Mouse (Mus musculus) hindbrain, postnatal 0 days (tissue): ENCODE measurements at regions not wholly inside any gene's neighbourhood (a gene's known extent, or its start where the extent isn't known, plus 50 kb on each side); places are given as distances from the start of the nearest gene placed in this dataset.

Experiments used
- ATAC-seq: fragments of 200-750 bp; cut with Nextera tagmentation; 2 replicates; pipeline ENCODE4 v1.8.0; 2017; ENCODE audit warnings: mild to moderate bottlenecking, moderate TSS enrichment, moderate library complexity
- DNase-seq: peaks from one replicate; pipeline ENCODE4 v3.0.0-alpha.2; 2015; ENCODE audit warnings: low spot score
- H3K27ac ChIP-seq: fragments of 300-500 bp; sonication (generic); 2 replicates; pipeline ENCODE4 v1.5.1; 2014; ENCODE audit warnings: mild to moderate bottlenecking
- H3K27me3 ChIP-seq: fragments of 300-500 bp; sonication (generic); 2 replicates; pipeline ENCODE4 v1.6.1; 2014; ENCODE audit warnings: low read length, mixed read lengths; ENCODE audit not compliant: insufficient read depth
- H3K36me3 ChIP-seq: fragments of 300-500 bp; sonication (generic); 2 replicates; pipeline ENCODE4 v1.6.1; 2014; ENCODE audit warnings: low read length, mixed read lengths; ENCODE audit not compliant: insufficient read depth
- H3K4me1 ChIP-seq: fragments of 300-500 bp; sonication (generic); 2 replicates; pipeline ENCODE4 v1.6.1; 2014; ENCODE audit warnings: antibody characterized with exemption, low read length, mixed read lengths; ENCODE audit not compliant: insufficient read depth
- H3K4me2 ChIP-seq: fragments of 300-500 bp; sonication (generic); 2 replicates; pipeline ENCODE4 v1.6.1; 2014; ENCODE audit warnings: low read depth, mild to moderate bottlenecking, low read length, moderate library complexity, mixed read lengths
- H3K4me3 ChIP-seq: fragments of 300-500 bp; sonication (generic); 2 replicates; pipeline ENCODE4 v1.5.1; 2014; ENCODE audit warnings: low read length
- H3K9ac ChIP-seq: fragments of 300-500 bp; sonication (generic); replicated peaks from 2 replicates; pipeline ENCODE4 v1.6.1; 2014; ENCODE audit warnings: mild to moderate bottlenecking, low read length, moderate library complexity, mixed read lengths
- H3K9me3 ChIP-seq: fragments of 300-500 bp; sonication (generic); 2 replicates; pipeline ENCODE4 v1.6.1; 2016; ENCODE audit warnings: low read length, mixed read lengths
- CTCF ChIP-seq: IDR thresholded peaks from 2 replicates; pipeline ENCODE4 v1.5.1; 2016; ENCODE audit warnings: antibody characterized with exemption, control low read depth, low read depth
- WGBS: fragments of 180-500 bp; shearing (Covaris S2); extraction: QIAGEN DNeasy Blood & Tissue Kit; methylation state at CpG from one replicate; pipeline ENCODE4 v1.1.7; 2014; 5-methylcytosine and 5-hydroxymethylcytosine counted together

DNA sequence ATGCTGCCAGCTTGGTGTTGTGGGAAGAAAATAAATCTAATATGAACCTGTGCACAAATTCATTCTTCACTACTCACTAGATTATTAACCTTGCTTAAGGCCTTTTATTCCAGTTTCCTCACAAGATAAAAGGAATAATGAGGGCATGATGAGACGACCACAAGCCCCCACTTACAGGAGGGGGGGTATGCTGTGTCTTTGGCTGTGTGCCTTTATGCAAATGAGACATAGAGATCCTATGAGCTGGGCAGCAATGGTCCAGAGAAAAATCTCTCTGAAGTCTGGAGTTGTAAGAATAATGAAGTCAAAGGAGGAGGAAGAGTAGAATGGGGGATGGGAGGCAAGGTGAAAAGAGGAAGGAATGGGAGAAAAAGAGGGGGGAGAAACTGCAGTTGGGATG lies 392.2 kb upstream of the Plxna2 start:
- Histone ChIP-seq H3K4me1 (peaks cover 8% of the 10 kb centered on the region; the same call in 1 of the 2 replicates), H3K4me2 (no peak overlapping the region), H3K4me3 (no peak overlapping the region), H3K36me3 (no peaks in the 10 kb centered on the region), H3K27ac (peak overlapping the region; percentile 70; the same call in 1 of the 2 replicates), H3K9me3 (no peaks in the 10 kb centered on the region), H3K27me3 (no peaks in the 10 kb centered on the region), H3K9ac (no peak overlapping the region)
- 7% methylated on average over 1 of the region's 1 CpGs for WGBS
- TF ChIP-seq CTCF: no peak
- DNase-seq (no peak), ATAC-seq (no peak)

DNA sequence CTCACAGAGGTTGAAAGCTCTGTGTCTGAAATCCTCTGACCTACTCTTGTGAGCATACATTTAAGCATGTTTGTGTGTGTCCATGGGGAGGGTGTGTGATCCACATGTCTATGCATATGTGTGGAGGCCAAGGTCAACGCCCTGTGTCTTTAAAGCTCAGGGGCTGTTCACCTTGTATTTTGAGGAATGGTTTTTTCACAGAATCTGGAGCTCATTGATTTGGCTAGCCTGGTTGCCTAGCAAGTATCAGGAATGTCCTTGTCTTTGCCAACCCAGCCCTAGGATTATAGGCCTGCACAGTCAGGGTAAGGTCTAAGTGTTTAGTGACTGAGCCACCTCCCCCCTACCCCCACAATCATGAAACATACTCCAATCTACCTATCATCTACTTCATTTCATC lies 394.0 kb upstream of the Plxna2 start:
- no peaks in the 10 kb centered on the region for H3K9me3 ChIP-seq
- no peaks in the 10 kb centered on the region for H3K36me3 ChIP-seq
- peaks cover 8% of the 10 kb centered on the region; the same call in 1 of the 2 replicates for H3K4me1 ChIP-seq
- no peak for ATAC-seq
- H3K9ac ChIP-seq: no peak overlapping the region
- WGBS: 60% methylated on average over 1 of the region's 1 CpGs
- no peak overlapping the region for H3K4me2 ChIP-seq
- no peaks in the 10 kb centered on the region for H3K27me3 ChIP-seq
- no peak overlapping the region for H3K4me3 ChIP-seq
- no peak for DNase-seq
- no peak for TF ChIP-seq CTCF
- no peak overlapping the region for H3K27ac ChIP-seq

DNA sequence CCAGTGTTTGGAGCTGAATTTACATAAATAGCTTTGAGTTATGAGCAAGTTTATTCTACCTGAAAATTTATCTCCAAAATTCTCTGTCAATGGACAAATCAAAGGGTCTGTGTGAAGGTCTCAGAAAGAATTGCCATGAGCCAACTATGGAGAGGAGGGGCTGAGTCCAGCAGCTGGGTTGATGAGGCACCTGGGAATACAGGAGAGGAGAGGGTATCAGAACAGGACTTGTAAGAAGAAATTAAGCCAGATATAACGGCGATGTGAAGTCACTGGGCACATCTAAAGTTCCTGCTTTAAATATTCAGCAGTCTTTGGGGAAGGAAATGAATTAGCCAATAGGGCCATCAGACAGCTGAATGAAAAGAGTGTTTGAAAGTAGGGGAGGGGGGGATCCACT lies 394.4 kb upstream of the Plxna2 start:
- no peak for ATAC-seq
- no peak overlapping the region for H3K4me3 ChIP-seq
- H3K27me3 ChIP-seq: no peaks in the 10 kb centered on the region
- peaks cover 8% of the 10 kb centered on the region; the same call in 1 of the 2 replicates for H3K4me1 ChIP-seq
- no peak overlapping the region for H3K9ac ChIP-seq
- no peak for DNase-seq
- no peaks in the 10 kb centered on the region for H3K9me3 ChIP-seq
- WGBS: 19% methylated on average over 2 of the region's 2 CpGs
- TF ChIP-seq CTCF: no peak
- no peaks in the 10 kb centered on the region for H3K36me3 ChIP-seq
- H3K27ac ChIP-seq: peak overlapping the region; percentile 5; the same call in 1 of the 2 replicates
- no peak overlapping the region for H3K4me2 ChIP-seq

DNA sequence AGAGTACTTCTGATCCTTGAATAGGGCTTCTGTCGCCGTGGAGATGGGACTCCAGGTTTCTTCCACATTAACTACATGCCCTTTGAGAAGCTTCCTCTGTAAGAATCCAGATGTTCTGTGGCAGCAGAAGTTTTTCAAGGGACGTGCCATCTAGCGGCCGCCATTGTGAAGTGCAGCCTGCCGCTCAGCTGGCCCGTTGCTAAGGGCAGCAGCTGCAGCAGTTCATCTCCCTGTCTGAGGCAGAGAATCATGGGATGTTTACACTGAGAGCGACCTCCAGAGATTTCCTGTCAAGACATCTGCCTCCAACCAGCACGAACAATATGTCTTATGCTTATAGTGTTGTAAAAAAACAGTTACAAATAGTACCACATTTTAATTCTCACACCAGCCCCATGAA lies 395.0 kb upstream of the Plxna2 start:
- WGBS: 2% methylated on average over 9 of the region's 9 CpGs
- H3K27ac ChIP-seq: no peak overlapping the region; the same call in 1 of the 2 replicates
- H3K4me1 ChIP-seq: peaks cover 8% of the 10 kb centered on the region; the same call in 1 of the 2 replicates

DNA sequence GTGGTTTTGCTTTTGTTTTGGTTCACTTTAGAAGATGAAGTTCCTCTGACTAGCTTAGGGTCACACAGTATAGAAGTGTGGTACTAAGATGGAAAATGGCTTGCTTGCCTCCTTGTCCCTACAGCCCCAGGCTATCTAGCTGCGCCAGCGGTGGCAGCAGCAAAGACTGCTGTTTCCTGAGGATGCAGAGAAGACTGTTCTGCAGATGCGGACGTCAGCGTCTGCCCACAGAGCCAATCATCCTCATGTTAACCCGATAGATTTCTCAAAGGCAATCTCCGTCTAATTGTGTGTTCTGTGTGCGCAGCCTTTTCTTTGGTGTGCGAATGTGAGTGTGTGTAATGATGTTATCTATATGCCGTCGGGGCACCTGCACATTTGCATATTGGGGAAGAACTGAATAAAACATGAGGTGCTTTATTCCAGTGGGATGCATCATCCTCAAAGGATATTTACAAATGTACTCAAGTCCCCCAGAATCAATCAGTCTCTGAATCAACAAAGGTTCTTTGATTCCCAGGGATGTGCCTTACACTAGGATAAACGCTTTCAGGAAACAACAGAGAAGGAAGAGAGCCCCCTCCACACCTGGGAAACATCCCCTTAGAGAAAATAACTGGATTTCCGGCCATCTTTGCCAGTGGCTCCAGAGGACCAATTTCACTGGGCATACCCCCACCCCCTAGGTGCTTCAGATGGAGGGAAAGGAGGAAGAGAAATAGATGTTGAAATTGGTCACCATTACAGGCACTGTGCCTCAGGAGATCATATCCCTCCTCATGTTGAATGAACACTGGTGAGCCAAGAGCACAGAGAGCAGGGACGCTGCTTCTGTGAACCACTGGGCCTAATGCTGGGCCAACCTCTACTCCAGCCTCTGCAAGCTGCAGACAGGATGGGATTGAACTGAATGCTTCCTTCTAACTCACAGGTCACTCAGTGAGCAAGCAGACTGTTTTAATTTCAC lies 409.7 kb upstream of the Plxna2 start:
- Histone ChIP-seq H3K27me3 (no peaks in the 10 kb centered on the region), H3K9ac (no peak overlapping the region), H3K9me3 (no peaks in the 10 kb centered on the region), H3K27ac (no peak overlapping the region), H3K4me1 (no peaks in the 10 kb centered on the region), H3K4me2 (no peak overlapping the region), H3K36me3 (no peaks in the 10 kb centered on the region), H3K4me3 (no peak overlapping the region)
- ATAC-seq (0 out of 2 replicates have a peak, but pooled peaks have one; percentile 24), DNase-seq (peak; percentile 43)
- TF ChIP-seq CTCF: no peak
- 36% methylated on average over 14 of the region's 14 CpGs for WGBS

More for the DNA sequence above, 395.0 kb upstream of the Plxna2 start:
- Histone ChIP-seq H3K9me3 (no peaks in the 10 kb centered on the region), H3K4me3 (no peak overlapping the region), H3K27me3 (no peaks in the 10 kb centered on the region), H3K4me2 (no peak overlapping the region), H3K9ac (no peak overlapping the region), H3K36me3 (no peaks in the 10 kb centered on the region)
- peak; percentile 85 for ATAC-seq
- DNase-seq: peak; percentile 88
- TF ChIP-seq CTCF: peak; percentile 95

DNA sequence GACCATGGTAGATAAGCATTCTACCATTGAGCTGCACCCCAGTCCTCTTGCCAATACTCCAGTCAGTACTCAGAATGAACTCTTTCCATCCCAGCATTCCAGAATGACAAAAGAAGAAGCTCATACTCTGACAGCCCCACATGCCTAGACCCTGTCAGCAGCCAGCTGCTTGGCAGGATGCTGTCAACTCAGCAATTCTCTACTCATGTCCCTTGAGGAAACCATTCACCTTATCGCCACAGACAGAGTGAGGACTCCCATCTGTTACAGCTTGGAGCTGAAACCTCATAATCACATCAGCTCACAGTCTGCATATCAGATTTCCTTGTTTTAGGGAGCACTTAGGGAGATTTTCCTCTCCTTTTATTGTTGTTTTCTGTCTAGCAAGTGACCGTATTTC lies 420.5 kb upstream of the Plxna2 start:
- Histone ChIP-seq H3K27me3 (no peaks in the 10 kb centered on the region), H3K4me2 (no peak overlapping the region), H3K4me1 (no peaks in the 10 kb centered on the region), H3K36me3 (no peaks in the 10 kb centered on the region), H3K27ac (no peak overlapping the region), H3K9ac (no peak overlapping the region), H3K9me3 (no peaks in the 10 kb centered on the region), H3K4me3 (no peak overlapping the region)
- DNase-seq: no peak
- TF ChIP-seq CTCF: no peak
- ATAC-seq: no peak
- WGBS: 51% methylated on average over 2 of the region's 2 CpGs

DNA sequence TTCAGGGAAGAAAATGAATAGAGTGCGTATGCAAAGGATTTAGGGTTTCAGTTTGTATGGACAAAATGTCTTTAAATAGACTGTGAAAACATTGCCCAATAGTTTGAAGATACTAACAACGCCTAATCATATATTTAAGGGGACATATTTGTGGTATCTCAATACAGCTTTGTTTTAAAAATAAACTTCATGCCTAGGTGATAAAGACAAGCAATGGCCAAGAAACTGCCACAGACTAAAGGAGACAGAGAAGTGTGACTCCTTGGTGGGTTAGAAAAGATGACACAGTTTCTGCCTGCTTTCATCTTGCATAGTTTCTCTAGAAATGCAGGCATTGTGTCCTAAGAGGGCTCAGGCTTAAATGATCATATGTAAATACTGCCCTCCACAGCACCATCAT lies 435.7 kb upstream of the Plxna2 start:
- ATAC-seq (no peak), DNase-seq (no peak)
- 90% methylated on average over 2 of the region's 2 CpGs for WGBS
- no peak overlapping the region for H3K27ac ChIP-seq
- H3K4me2 ChIP-seq: no peak overlapping the region
- H3K36me3 ChIP-seq: no peaks in the 10 kb centered on the region
- no peak overlapping the region for H3K4me3 ChIP-seq
- H3K27me3 ChIP-seq: no peaks in the 10 kb centered on the region
- H3K9ac ChIP-seq: no peak overlapping the region
- no peak for TF ChIP-seq CTCF
- H3K4me1 ChIP-seq: no peaks in the 10 kb centered on the region
- H3K9me3 ChIP-seq: no peaks in the 10 kb centered on the region
